Mouse (Mus musculus) midbrain, embryonic 14.5 days (tissue): Measurements from ENCODE around the gene Arhgef26. TPM values are rescaled to one million over a fixed set of nuclear protein-coding genes. Genes with fewer than 3 reads are reported as not detected.

Experiments
- ATAC-seq: fragments of 200-750 bp; cut with Nextera tagmentation; 2 replicates; pipeline ENCODE4 v1.8.0; 2017; ENCODE audit warnings: moderate number of reproducible peaks, moderate library complexity; ENCODE audit not compliant: low FRiP score, low TSS enrichment
- DNase-seq: peaks from one replicate; pipeline ENCODE4 v3.0.0-alpha.2; 2015
- H3K27ac ChIP-seq: fragments of 300-500 bp; sonication (generic); replicated peaks from 2 replicates; pipeline ENCODE4 v1.5.1; 2014; ENCODE audit warnings: mild to moderate bottlenecking, low read depth, low read length, moderate library complexity
- H3K27me3 ChIP-seq: fragments of 300-500 bp; sonication (generic); 2 replicates; pipeline ENCODE4 v1.6.1; 2014; ENCODE audit warnings: low read length, control low read depth, mixed read lengths; ENCODE audit not compliant: control insufficient read depth, insufficient read depth
- H3K36me3 ChIP-seq: fragments of 300-500 bp; sonication (generic); 2 replicates; pipeline ENCODE4 v1.6.1; 2014; ENCODE audit warnings: low read length, control low read depth; ENCODE audit not compliant: control insufficient read depth, insufficient read depth
- H3K4me1 ChIP-seq: fragments of 300-500 bp; sonication (generic); 2 replicates; pipeline ENCODE4 v1.6.1; 2014; ENCODE audit warnings: mild to moderate bottlenecking, antibody characterized with exemption, low read length, control low read depth; ENCODE audit not compliant: control insufficient read depth, insufficient read depth
- H3K4me2 ChIP-seq: fragments of 300-500 bp; sonication (generic); 2 replicates; pipeline ENCODE4 v1.6.1; 2014; ENCODE audit warnings: mild to moderate bottlenecking, low read length, moderate library complexity
- H3K4me3 ChIP-seq: fragments of 300-500 bp; sonication (generic); replicated peaks from 2 replicates; pipeline ENCODE4 v1.5.1; 2014; ENCODE audit warnings: low read depth, low read length
- H3K9ac ChIP-seq: fragments of 300-500 bp; sonication (generic); replicated peaks from 2 replicates; pipeline ENCODE4 v1.6.1; 2014; ENCODE audit warnings: mild to moderate bottlenecking, low read length, moderate library complexity
- H3K9me3 ChIP-seq: fragments of 300-500 bp; sonication (generic); 2 replicates; pipeline ENCODE4 v1.6.1; 2016; ENCODE audit warnings: low read length, control low read depth, mixed read lengths; ENCODE audit not compliant: control insufficient read depth
- WGBS: fragments of 180-500 bp; shearing (Covaris S2); extraction: QIAGEN DNeasy Blood & Tissue Kit; methylation state at CpG from one replicate; pipeline ENCODE4 v1.1.7; 2014; 5-methylcytosine and 5-hydroxymethylcytosine counted together
- polyA plus RNA-seq: library from polyadenylated mRNA; unstranded; fragments of >200 nt; fragmentation: Nextera tagmentation; extraction: Ambion mirVana; gene quantifications from 2 replicates; pipeline ENCODE4 v1.2.1, GENCODE M21; 2014

Gene Arhgef26
- polyA plus RNA-seq, 1 experiment from 2014 or later: 7.5 TPM

DNA sequence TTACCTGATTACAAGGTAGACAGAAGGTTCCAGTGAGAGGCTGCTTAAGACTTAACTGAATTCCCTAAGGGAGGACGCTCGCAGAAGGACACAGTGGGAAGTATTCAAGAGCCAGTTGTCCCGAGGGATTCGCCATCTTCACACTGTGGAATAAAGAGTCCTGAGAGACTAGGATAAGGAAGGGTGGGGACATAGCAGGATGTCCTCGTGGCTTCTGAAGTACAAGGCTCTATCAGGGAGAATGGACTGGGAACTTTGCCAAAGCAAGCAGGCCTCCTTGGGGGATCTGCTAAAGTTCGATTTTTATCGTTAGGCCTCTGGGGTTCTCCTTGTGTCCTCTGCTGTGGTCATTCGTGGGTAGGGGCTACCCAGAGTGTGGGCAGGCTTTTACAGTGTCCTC lies 109.0 kb downstream of the Arhgef26 start:
- no peak for DNase-seq
- Histone ChIP-seq H3K27ac (no peak overlapping the region), H3K4me3 (no peak overlapping the region), H3K9ac (no peak overlapping the region), H3K36me3 (no peaks in the 10 kb centered on the region), H3K4me2 (no peak overlapping the region), H3K27me3 (no peaks in the 10 kb centered on the region), H3K9me3 (no peaks in the 10 kb centered on the region), H3K4me1 (no peaks in the 10 kb centered on the region)
- WGBS: 83% methylated on average over 8 of the region's 8 CpGs
- no peak for ATAC-seq

DNA sequence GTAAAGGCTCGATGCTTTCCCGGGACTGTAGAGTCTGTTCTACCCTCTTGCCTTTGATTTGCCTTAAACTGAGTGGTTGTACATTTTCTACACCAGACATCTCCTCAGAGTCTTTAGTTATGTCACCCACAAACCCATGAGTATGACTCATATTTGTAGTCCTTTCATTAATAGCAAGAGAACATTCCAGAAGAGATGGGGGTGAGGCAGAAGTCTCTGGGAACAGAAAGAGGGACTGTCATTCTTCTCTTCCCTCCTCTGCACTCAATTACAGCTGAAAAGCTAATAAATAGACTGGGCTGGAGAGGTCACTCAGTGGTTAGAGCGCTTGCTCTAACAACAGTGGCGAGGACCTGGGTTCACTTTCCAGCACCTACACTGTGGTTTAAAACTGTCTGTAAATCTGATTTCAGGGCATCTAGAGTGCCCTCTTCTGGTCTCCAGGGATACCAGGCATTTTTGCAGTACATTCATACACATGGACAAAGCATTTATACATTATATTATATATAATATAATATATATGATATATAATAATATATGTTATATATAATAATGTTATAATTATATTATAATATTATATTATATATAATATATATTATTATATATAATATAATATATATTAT lies 111.8 kb downstream of the Arhgef26 start:
- Histone ChIP-seq H3K27ac (no peak overlapping the region), H3K9ac (no peak overlapping the region), H3K36me3 (no peaks in the 10 kb centered on the region), H3K27me3 (no peaks in the 10 kb centered on the region), H3K4me2 (no peak overlapping the region), H3K4me1 (peaks cover 15% of the 10 kb centered on the region; the same call in 1 of the 2 replicates), H3K9me3 (no peaks in the 10 kb centered on the region), H3K4me3 (no peak overlapping the region)
- no peak for DNase-seq
- ATAC-seq: no peak
- WGBS: 97% methylated on average over 4 of the region's 4 CpGs

- ATAC-seq (no peak), DNase-seq (no peak)
- H3K36me3 ChIP-seq: no peaks in the 10 kb centered on the region
- WGBS: 36% methylated on average over 4 of the region's 4 CpGs
- no peak overlapping the region for H3K9ac ChIP-seq
- no peak overlapping the region for H3K27ac ChIP-seq
- no peaks in the 10 kb centered on the region for H3K9me3 ChIP-seq
- H3K4me3 ChIP-seq: no peak overlapping the region
- H3K27me3 ChIP-seq: no peaks in the 10 kb centered on the region
- H3K4me2 ChIP-seq: no peak overlapping the region
- H3K4me1 ChIP-seq: peaks cover 15% of the 10 kb centered on the region; the same call in 1 of the 2 replicates
Observed at GRCm38 (mm10) chr3:62452961-62453360, 114.8 kb downstream of the Arhgef26 start.

- H3K27ac ChIP-seq: peak overlapping the region; percentile 16
- no peak for ATAC-seq
- H3K4me2 ChIP-seq: no peak overlapping the region
- no peaks in the 10 kb centered on the region for H3K9me3 ChIP-seq
- WGBS: 25% methylated on average over 3 of the region's 3 CpGs
- H3K4me1 ChIP-seq: peaks cover 15% of the 10 kb centered on the region; the same call in 1 of the 2 replicates
- H3K4me3 ChIP-seq: no peak overlapping the region
- H3K27me3 ChIP-seq: no peaks in the 10 kb centered on the region
- DNase-seq: peak; percentile 52
- H3K9ac ChIP-seq: no peak overlapping the region
- no peaks in the 10 kb centered on the region for H3K36me3 ChIP-seq
Observed at GRCm38 (mm10) chr3:62454096-62454495, 116.0 kb downstream of the Arhgef26 start.

DNA sequence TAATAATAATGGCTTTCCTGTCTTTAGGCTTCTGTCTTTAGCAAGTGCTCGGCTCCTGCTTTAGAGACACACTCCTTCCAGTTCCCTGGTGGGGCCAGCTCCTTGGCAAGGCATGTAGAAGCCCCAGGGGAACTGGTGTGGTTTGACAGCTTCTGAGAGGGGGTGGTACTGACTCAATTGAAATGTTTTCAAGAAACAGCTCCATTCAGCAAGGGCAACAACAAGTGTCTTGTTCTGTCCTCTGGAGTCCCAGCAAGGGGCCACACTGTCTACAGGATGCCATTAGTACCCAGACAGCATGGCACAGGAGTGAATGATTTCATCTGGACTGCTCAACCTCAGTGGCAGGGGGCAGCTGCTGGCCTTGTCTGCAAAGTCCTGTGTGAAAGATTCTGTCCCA lies 117.7 kb downstream of the Arhgef26 start:
- no peak overlapping the region for H3K4me3 ChIP-seq
- no peaks in the 10 kb centered on the region for H3K9me3 ChIP-seq
- peaks cover 15% of the 10 kb centered on the region; the same call in 1 of the 2 replicates for H3K4me1 ChIP-seq
- ATAC-seq (peak; percentile 61), DNase-seq (peak; percentile 59)
- H3K9ac ChIP-seq: no peak overlapping the region
- H3K27me3 ChIP-seq: no peaks in the 10 kb centered on the region
- 29% methylated on average over 1 of the region's 1 CpGs for WGBS
- H3K4me2 ChIP-seq: no peak overlapping the region
- H3K36me3 ChIP-seq: peaks cover 12% of the 10 kb centered on the region
- 0 out of 2 replicates have a peak overlapping the region, but pooled peaks have one; percentile 34 for H3K27ac ChIP-seq

GRCm38 (mm10) chr3:62458284-62459013 lies 120.3 kb downstream of the Arhgef26 start:
- Histone ChIP-seq H3K9ac (no peak overlapping the region), H3K27me3 (no peaks in the 10 kb centered on the region), H3K4me1 (peaks cover 14% of the 10 kb centered on the region; the same call in 1 of the 2 replicates), H3K4me2 (no peak overlapping the region), H3K36me3 (peaks cover 32% of the 10 kb centered on the region), H3K4me3 (no peak overlapping the region), H3K27ac (no peak overlapping the region), H3K9me3 (no peaks in the 10 kb centered on the region)
- DNase-seq: peak; percentile 85
- 38% methylated on average over 6 of the region's 6 CpGs for WGBS
- peak; percentile 76 for ATAC-seq

DNA sequence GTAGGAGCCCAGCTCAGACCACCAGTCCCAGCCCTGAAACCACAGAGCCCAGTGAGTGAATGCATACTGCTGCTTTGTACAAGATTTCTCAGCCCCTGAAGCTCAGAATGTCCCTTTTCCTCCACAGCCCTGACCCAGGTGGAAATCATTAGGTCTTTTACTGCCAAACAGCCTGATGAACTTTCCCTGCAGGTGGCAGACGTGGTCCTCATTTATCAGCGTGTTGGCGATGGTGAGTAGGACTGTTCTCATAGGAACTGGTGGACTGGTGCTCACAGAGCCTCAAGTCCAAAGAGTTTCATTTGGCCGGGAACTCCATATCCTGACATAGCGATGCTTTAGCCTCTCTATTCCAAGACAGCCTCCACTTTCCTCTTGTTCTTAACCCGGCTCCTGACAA lies 121.3 kb downstream of the Arhgef26 start:
- no peak overlapping the region for H3K27ac ChIP-seq
- no peak for DNase-seq
- no peaks in the 10 kb centered on the region for H3K9me3 ChIP-seq
- H3K9ac ChIP-seq: no peak overlapping the region
- no peak for ATAC-seq
- H3K4me2 ChIP-seq: no peak overlapping the region
- no peak overlapping the region for H3K4me3 ChIP-seq
- H3K4me1 ChIP-seq: 0 out of 2 replicates have a peak, but pooled peaks cover 3% of the 10 kb centered on the region
- peaks cover 41% of the 10 kb centered on the region for H3K36me3 ChIP-seq
- H3K27me3 ChIP-seq: no peaks in the 10 kb centered on the region
- WGBS: 83% methylated on average over 6 of the region's 6 CpGs

DNA sequence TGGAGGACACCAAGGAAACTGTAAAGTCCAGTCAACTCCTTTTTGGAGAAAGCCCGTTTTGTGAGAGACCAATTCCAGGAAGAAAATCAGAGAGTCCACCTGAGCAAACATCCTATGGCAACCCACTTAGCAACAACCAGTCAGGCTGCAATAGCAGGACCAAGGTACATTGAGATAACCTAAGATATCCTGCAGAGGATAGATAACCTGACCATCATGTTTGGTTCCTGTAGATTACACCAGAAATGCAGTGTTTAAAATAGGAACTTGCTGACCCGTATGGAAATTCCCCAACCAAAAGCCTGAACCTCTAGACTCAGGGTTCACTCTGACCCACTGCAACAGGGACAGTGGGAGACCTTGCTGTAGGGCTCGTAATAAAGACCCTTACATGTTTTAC lies 126.1 kb downstream of the Arhgef26 start:
- H3K27me3 ChIP-seq: no peaks in the 10 kb centered on the region
- DNase-seq (no peak), ATAC-seq (no peak)
- no peak overlapping the region for H3K27ac ChIP-seq
- no peak overlapping the region for H3K4me3 ChIP-seq
- no peaks in the 10 kb centered on the region for H3K4me1 ChIP-seq
- H3K9me3 ChIP-seq: no peaks in the 10 kb centered on the region
- 93% methylated on average over 3 of the region's 3 CpGs for WGBS
- no peak overlapping the region for H3K4me2 ChIP-seq
- peaks cover 79% of the 10 kb centered on the region for H3K36me3 ChIP-seq
- H3K9ac ChIP-seq: no peak overlapping the region

DNA sequence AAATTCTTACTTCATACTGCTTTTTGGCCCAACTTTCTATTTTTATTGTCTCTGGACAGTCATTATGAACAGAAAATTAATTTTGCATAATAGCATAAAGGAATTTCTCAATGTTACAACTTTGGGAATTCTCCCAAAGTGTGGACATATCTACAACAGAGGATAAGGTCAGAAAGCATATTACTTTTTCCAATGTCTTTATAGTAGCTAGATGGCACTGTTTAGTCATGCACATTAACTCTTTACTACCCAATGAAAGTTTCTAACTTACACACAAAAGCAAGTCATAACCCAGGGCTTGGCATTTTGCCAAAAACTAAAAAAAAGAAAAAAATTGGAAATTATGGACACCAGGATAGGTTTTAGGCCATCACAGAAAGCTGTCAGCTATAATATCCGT lies 132.0 kb downstream of the Arhgef26 start:
- no peak overlapping the region for H3K4me3 ChIP-seq
- H3K27me3 ChIP-seq: no peaks in the 10 kb centered on the region
- H3K9me3 ChIP-seq: no peaks in the 10 kb centered on the region
- no peaks in the 10 kb centered on the region for H3K4me1 ChIP-seq
- ATAC-seq: no peak
- 94% methylated on average over 1 of the region's 1 CpGs for WGBS
- peaks cover 82% of the 10 kb centered on the region for H3K36me3 ChIP-seq
- no peak overlapping the region for H3K9ac ChIP-seq
- no peak overlapping the region for H3K27ac ChIP-seq
- DNase-seq: no peak
- H3K4me2 ChIP-seq: no peak overlapping the region
